Mouse (Mus musculus) bone marrow macrophage, adult 2 months (primary cell): Measurements from ENCODE around the gene Dip2b. TPM values are rescaled to one million over a fixed set of nuclear protein-coding genes. Genes with fewer than 3 reads are reported as not detected.

Experiments used
- H3K27ac ChIP-seq: 2 replicates; pipeline ENCODE4 v1.5.1; 2012; ENCODE audit warnings: low read depth, low read length; ENCODE audit not compliant: insufficient read depth
- H3K4me1 ChIP-seq: 2 replicates; pipeline ENCODE4 v1.6.1; 2012; ENCODE audit warnings: low read length; ENCODE audit not compliant: control insufficient read depth, insufficient read depth
- H3K4me3 ChIP-seq: 2 replicates; pipeline ENCODE4 v1.5.1; 2012; ENCODE audit warnings: mild to moderate bottlenecking, low read length, moderate library complexity; ENCODE audit not compliant: insufficient read depth
- CTCF ChIP-seq: IDR thresholded peaks from 2 replicates; pipeline ENCODE4 v1.5.1; 2012; ENCODE audit warnings: low read depth, mild to moderate bottlenecking, low read length, moderate library complexity
- POLR2A ChIP-seq: IDR thresholded peaks from 2 replicates; pipeline ENCODE4 v1.6.1; 2012; ENCODE audit warnings: mild to moderate bottlenecking, low read depth, low read length, borderline replicate concordance
- polyA plus RNA-seq: library from polyadenylated mRNA; stranded (reverse); fragments of >200 nt; gene quantifications from 2 replicates; pipeline ENCODE4 v1.2.4, GENCODE M21; 2012; ENCODE audit not compliant: missing spikeins, insufficient read depth, insufficient read length

Gene Dip2b
- polyA plus RNA-seq, 1 experiment: 33.0 TPM

GRCm38 (mm10) chr15:100167791-100168190 lies 129.3 kb downstream of the Dip2b start:
- H3K4me3 ChIP-seq: no peak overlapping the region
- TF ChIP-seq CTCF: no peak
- no peak for TF ChIP-seq POLR2A
- H3K27ac ChIP-seq: no peak overlapping the region
- H3K4me1 ChIP-seq: peaks cover 7% of the 10 kb centered on the region; the same call in 1 of the 2 replicates

- peaks cover 3% of the 10 kb centered on the region; the same call in 1 of the 2 replicates for H3K4me1 ChIP-seq
- H3K27ac ChIP-seq: no peak overlapping the region
- no peak overlapping the region for H3K4me3 ChIP-seq
- TF ChIP-seq CTCF: no peak
- no peak for TF ChIP-seq POLR2A
Observed at GRCm38 (mm10) chr15:100168191-100168606, 129.7 kb downstream of the Dip2b start.

GRCm38 (mm10) chr15:100175176-100175575 lies 136.7 kb downstream of the Dip2b start:
- Histone ChIP-seq H3K27ac (no peak overlapping the region), H3K4me3 (no peak overlapping the region), H3K4me1 (peaks cover 5% of the 10 kb centered on the region)
- TF ChIP-seq CTCF (no peak), POLR2A (no peak)

GRCm38 (mm10) chr15:100177167-100177566 lies 138.7 kb downstream of the Dip2b start:
- Histone ChIP-seq H3K27ac (no peak overlapping the region), H3K4me3 (no peak overlapping the region), H3K4me1 (peaks cover 5% of the 10 kb centered on the region)
- TF ChIP-seq POLR2A (no peak), CTCF (no peak)

- Histone ChIP-seq H3K27ac (no peak overlapping the region), H3K4me1 (peaks cover 5% of the 10 kb centered on the region), H3K4me3 (no peak overlapping the region)
- TF ChIP-seq CTCF: no peak
- TF ChIP-seq POLR2A: no peak
Observed at GRCm38 (mm10) chr15:100177575-100177974, 139.1 kb downstream of the Dip2b start.

- Histone ChIP-seq H3K4me1 (peaks cover 5% of the 10 kb centered on the region), H3K4me3 (no peak overlapping the region), H3K27ac (no peak overlapping the region)
- TF ChIP-seq POLR2A (no peak), CTCF (no peak)
Observed at GRCm38 (mm10) chr15:100178487-100178886, 140.0 kb downstream of the Dip2b start.

GRCm38 (mm10) chr15:100179685-100180084 lies 141.2 kb downstream of the Dip2b start:
- no peak overlapping the region for H3K27ac ChIP-seq
- no peak for TF ChIP-seq POLR2A
- TF ChIP-seq CTCF: no peak
- no peak overlapping the region for H3K4me3 ChIP-seq
- peaks cover 2% of the 10 kb centered on the region for H3K4me1 ChIP-seq

- TF ChIP-seq POLR2A: no peak
- no peak for TF ChIP-seq CTCF
- H3K27ac ChIP-seq: no peak overlapping the region
- no peak overlapping the region for H3K4me3 ChIP-seq
- H3K4me1 ChIP-seq: 0 out of 2 replicates have a peak, but pooled peaks cover 2% of the 10 kb centered on the region
Observed at GRCm38 (mm10) chr15:100180221-100180620, 141.8 kb downstream of the Dip2b start.

GRCm38 (mm10) chr15:100181841-100182240 lies 143.4 kb downstream of the Dip2b start:
- peaks cover 4% of the 10 kb centered on the region for H3K4me1 ChIP-seq
- no peak overlapping the region for H3K27ac ChIP-seq
- TF ChIP-seq CTCF (no peak), POLR2A (no peak)
- no peak overlapping the region for H3K4me3 ChIP-seq

GRCm38 (mm10) chr15:100182526-100183280 lies 144.2 kb downstream of the Dip2b start:
- Histone ChIP-seq H3K4me3 (no peak overlapping the region), H3K27ac (no peak overlapping the region), H3K4me1 (peaks cover 11% of the 10 kb centered on the region)
- TF ChIP-seq POLR2A: no peak
- TF ChIP-seq CTCF: no peak
